Mouse (Mus musculus): ENCODE results near the gene Fyn.

DNA sequence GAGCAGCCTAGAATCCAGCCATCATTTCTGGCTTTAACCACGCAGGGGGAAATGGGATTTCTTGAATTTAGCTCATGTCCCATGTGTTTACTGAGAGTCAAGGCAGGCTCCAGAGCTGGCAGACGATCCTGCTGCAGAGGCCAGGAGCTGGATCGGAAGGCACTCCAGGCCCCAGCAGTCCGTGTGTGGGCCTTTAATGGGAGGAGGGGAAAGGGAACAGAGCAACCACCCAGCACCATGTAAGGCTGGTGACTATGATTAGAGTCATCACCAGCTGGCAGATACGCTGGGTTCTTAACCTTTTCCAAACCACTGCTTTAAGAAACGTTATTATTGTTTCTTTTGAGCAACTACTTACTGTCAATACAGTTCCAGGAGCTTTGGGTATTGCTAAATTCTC, 246.0 kb downstream of the Fyn start:
- TF ChIP-seq MAFK (IDR thresholded peaks at IDR 0.05; ENCODE audit: insufficient replicate concordance, low read length) (no peak), CTCF (conservative IDR thresholded peaks at IDR 0.05 in 1 of 2, IDR thresholded peaks at IDR 0.05 in 1 of 2; ENCODE audit: low read depth in 2 of 2, low read length in 2 of 2) (no peak), EP300 (IDR thresholded peaks at IDR 0.05; ENCODE audit: low read length) (no peak), MAX (IDR thresholded peaks at IDR 0.05; ENCODE audit: low read length) (no peak), POLR2A (IDR thresholded peaks at IDR 0.05; ENCODE audit: low read depth, low read length) (no peak), HCFC1 (IDR thresholded peaks at IDR 0.05; ENCODE audit: low read depth, low read length) (no peak), NELFE (IDR thresholded peaks at IDR 0.05; ENCODE audit: low read depth, low read length) (no peak), POLR2AphosphoS2 (IDR thresholded peaks at IDR 0.05; ENCODE audit: low read depth, low read length) (no peak), UBTF (IDR thresholded peaks at IDR 0.05; ENCODE audit: low read depth, low read length) (no peak), USF1 (IDR thresholded peaks at IDR 0.05; ENCODE audit: low read depth, low read length) (no peak), ZKSCAN1 (IDR thresholded peaks at IDR 0.05; ENCODE audit: borderline replicate concordance, low read depth, low read length) (no peak), NRF1 (IDR thresholded peaks at IDR 0.05; ENCODE audit: low read depth, low read length) (no peak), CHD2 (IDR thresholded peaks at IDR 0.05; ENCODE audit: low read length) (no peak)
